Mouse (Mus musculus) gonadal fat pad, adult 2 months (tissue): ENCODE measurements around the gene Adamtsl1. TPM values are rescaled to one million over a fixed set of nuclear protein-coding genes. Genes with fewer than 3 reads are reported as not detected.

Experiments used
- DNase-seq: peaks from one replicate; pipeline ENCODE4 v3.0.0-alpha.2; 2012; ENCODE audit warnings: low read depth
- polyA plus RNA-seq: library from polyadenylated mRNA; depleted of rRNA; stranded (reverse); fragments of >200 nt; gene quantifications from 2 replicates; pipeline ENCODE4 v1.2.3, GENCODE M21; 2012

Adamtsl1 gene
- polyA plus RNA-seq, 1 experiment = 17.9 TPM

DNA sequence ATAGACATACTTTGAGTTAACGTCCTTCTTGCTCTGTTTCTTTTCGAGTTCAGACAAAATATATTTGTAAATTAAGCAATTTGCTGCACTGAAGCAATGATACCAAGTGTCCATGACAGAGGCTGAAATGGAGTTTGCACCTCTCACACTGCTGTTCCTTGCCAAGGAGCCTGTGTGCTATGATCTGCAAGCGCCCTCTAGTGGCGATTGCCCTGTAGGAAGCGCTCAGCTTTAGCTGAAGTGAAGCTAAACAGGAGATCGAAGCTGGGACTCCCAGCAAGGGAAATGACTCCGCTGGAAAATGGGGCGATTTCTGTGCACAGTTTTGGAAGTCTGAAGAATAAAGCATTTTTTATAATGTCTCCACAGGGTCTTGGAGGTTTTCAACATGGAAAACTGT is 287.8 kb downstream of the Adamtsl1 start:
- DNase-seq = peak; percentile 24

DNA sequence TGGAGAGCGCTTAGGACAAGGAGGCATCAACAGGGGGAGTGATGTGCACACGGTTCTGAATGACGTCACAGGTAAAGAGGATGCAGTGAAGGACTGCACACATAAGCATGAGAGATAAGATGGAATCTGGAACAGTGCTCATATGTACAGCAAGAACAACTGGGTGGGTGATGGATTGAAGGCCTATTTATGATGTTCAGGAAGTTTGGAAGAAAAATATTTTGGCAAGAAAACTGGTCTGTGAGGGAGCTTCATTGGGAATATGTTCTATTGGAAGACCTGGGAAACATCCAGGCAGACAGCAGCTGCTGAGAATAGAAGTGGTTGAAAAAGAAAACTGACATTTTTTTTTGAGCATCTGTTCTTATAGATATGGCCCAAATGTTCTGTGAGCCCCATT is 300.4 kb downstream of the Adamtsl1 start:
- no peak for DNase-seq

DNA sequence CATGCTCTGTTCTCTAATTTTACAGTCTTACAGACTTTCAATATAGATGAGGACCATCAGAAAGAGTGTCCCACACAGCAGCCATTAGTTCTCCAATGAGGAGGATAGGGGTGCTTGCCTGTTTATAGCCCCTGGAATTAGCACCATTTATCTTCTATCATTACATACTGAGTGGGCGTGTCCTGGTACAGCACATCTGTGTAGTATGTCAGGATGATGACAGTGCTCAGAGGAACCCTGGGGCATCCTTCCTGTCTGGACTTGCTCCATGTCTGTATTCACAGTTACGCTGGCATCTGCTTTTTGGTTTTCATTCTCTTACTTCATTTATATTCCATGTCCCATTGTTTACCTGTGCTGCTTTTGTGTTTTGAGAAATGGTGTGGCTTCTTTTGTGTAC is 304.5 kb downstream of the Adamtsl1 start:
- no peak for DNase-seq

DNA sequence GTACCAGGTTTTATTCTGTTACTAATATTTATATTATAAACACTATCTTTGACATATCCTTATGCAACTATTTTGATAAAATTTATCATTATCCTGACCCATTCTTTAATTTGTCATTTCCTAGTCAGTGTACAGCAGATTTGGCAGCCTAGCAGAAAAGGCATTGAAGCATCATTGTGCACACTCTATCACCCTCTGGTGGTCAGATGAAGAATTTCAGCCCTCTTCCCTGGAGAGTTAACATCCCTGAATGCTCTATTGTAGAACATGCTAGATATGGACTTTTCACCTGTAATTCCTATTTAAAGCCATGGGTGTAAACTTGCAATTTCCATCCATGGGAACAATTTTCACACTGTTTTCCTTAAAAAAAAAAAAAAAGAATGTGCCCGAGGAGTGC is 305.2 kb downstream of the Adamtsl1 start:
- no peak for DNase-seq

DNA sequence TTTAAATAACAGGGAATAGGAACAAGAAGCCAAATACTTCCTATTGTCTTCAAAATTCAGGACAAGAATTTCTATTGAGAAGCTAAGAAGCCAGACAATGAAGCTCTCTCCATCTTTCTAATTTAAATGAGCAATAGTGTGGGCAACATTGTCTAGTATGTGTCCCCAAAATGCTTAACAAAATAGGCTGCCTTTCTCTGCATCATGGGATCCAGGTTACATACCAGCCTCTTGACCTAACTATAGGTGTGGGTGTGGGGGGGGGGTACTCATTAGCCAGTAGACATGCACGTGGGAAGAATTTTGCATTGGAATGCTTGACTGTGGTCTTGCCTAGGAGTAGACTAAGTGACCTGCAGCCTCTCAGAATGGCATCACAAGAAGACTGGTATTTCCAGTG is 305.9 kb downstream of the Adamtsl1 start:
- DNase-seq = no peak

DNA sequence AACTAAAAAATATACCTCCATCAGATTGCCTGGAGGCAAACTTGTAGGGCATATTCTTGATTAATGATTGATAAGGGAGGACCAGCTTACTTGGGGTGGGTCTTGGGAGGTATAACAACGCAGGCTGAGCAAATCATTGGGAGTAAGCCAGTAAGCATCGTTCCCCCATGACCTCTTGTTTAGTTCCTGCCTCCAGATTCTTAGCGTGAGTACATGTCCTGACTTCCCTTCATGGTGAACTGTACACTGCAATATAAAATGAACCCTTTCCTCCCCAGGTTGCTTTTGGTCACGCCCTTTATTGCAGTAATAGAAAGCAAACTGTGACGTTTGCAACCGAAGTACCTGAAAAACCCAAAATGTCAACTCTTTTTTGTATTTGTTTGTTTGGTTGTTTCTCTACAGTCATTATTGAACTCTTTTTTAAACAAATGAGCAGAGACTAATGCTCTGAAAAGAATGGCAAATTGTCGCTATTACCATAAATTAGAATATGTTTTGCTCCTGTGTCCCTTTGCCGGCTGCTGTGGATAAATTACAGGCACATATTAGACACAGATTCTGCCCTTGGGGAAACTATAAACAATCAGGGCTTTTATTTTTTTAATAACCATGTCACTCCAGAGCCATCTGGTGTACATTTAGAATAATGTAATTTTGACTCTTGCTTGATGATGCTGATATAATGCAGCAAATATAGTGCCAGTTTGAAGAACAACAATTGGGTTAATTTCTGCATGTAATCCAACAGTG is 310.2 kb downstream of the Adamtsl1 start:
- DNase-seq = no peak

- no peak for DNase-seq
These were observed 310.7 kb downstream of the Adamtsl1 start for GRCm38 (mm10) chr4:85824705-85825085.

DNA sequence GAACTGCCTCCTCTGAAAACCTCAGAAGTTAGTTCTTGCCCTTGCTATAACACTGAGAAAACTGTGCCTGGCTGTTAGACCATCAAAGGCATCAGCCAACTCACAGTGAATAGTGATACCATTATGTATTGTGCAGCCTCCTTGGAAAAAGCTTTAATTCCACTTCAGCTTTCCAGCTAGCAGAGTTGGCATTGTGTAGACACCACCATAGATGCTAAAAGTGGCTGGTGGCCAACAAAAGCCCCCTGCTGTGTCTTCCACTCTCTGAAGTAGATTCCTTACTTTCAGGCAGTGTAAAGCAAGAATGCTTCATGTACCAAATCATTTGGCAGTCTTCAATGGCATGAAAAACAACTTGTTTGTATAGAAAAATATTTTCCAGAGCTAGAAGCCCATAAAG is 323.1 kb downstream of the Adamtsl1 start:
- no peak for DNase-seq

DNA sequence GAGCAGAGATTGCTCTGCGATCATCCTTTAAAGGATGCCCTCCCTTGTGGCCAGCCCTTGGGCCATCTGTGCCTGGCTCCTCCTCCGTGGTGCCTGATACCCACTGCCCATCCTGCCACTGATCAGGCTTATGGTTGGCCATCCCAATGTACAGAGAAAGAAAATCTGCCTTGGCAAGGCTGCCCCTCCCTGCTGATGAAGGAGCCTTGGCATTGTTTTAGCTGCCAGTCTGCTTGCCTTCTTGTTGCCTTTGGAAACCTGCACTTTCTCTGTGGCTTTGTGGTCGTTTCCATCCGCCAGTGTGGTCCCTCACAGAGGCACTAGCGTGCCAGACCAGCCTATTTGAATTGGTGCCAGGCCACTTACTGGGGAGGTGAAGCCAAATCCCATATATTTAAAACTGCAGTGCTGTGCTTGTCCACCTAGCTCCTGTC is 323.6 kb downstream of the Adamtsl1 start:
- no peak for DNase-seq

- DNase-seq = no peak
These were observed 324.1 kb downstream of the Adamtsl1 start for GRCm38 (mm10) chr4:85838031-85838430.

GRCm38 (mm10) chr4:85842113-85842512 is 328.1 kb downstream of the Adamtsl1 start:
- no peak for DNase-seq

- no peak for DNase-seq
These were observed 330.4 kb downstream of the Adamtsl1 start for GRCm38 (mm10) chr4:85844381-85844780.

GRCm38 (mm10) chr4:85845931-85846330 is 332.0 kb downstream of the Adamtsl1 start:
- DNase-seq = no peak

- no peak for DNase-seq
These were observed 339.4 kb downstream of the Adamtsl1 start for GRCm38 (mm10) chr4:85853401-85853800.

DNA sequence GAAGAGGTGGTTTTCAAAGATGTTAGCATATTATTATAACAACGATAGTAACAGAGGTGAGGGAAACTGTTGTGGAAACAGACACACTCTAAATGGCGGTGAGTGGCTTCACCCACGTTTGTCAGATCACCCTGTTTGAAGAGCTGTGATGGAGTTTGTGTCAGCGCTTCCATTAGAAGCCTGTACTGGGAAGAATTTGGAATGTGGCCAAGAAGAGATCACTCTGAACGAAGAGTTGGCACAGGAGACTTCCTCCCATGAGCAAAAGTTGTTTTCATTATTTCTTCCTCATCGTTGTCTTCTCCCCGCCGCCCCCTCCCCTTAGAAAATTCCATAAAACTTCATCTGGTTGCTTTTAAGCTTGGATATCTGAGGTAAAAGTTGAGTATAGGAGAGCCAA is 340.5 kb downstream of the Adamtsl1 start:
- no peak for DNase-seq

DNA sequence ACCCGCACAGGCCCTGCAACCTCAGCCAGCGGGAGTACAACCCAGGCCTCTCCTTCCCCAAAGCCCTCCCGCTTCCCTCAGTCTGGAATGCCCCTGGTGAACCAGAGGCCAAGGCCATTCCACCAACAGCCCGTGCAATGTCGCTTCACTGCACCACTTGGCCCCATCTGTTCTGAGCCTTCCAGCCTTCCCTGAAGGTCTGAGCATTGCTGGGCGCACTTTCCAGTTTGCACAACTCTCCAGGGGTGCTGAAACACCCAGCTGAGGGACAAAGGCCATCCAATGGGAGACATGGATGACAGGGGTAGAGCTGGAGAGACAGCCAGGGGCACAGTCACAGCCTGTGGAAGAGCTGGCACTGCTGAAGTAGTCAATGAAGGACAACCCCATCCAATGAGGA is 365.4 kb downstream of the Adamtsl1 start:
- no peak for DNase-seq

GRCm38 (mm10) chr4:85881318-85881717 is 367.3 kb downstream of the Adamtsl1 start:
- DNase-seq = no peak

DNA sequence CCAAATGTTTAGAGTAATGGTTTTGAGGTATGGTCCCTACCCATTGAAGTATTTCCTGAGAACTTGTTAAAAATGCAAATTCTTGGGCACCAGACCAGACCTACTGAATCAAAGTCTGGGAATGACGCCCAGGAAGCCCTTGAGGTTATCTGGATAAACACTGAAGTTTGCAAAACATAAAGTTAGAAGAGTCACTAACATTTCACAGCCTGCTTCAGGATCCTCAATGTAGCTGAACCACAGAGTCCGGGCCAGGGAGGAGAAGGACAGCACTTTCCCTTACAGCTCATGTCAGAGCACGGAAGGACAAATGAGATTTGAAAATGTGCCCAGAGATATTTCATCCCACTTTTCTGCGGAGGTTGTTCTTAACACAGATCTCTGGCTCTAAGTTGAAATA is 370.1 kb downstream of the Adamtsl1 start:
- DNase-seq = no peak

GRCm38 (mm10) chr4:85889877-85890598 is 376.1 kb downstream of the Adamtsl1 start:
- DNase-seq = no peak

DNA sequence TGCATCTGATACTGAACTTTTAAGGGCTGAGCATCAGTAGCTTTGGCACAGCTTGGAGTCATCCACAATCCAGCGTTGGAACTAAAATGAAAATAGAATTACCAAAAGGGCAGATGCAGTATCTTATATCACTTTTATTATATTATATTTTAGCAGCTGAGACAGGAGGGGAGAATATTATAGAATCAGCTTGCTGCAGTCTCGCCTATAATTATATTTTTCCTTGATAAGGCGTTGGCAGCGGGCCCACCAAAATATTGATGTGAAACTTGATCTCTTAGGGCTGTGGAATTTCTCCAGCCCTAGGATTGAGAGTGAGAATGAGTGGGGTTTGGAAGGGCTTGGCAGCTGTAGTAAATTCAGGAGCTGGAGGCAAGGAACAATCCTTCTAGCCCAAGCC is 387.3 kb downstream of the Adamtsl1 start:
- DNase-seq = no peak

DNA sequence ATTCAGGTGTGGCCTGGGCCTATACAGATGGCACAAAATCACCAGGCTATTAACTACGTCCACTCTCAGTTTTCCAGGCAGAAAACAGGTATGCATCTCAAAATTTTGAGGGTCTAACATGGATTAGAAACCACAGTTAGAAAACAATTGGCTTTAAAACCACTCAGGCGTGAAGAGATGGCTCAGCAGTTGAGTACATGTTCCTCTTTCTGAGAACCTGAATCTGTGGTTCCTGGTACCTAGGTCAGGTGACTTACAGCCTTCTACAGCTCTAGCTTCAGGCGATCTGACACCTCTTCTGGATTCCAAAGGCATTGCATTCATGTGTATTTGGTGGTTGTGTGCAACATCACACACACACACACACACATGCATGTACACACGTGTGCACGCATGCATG is 390.2 kb downstream of the Adamtsl1 start:
- DNase-seq = no peak

- DNase-seq = no peak
These were observed 402.1 kb downstream of the Adamtsl1 start for GRCm38 (mm10) chr4:85916034-85916433.

DNA sequence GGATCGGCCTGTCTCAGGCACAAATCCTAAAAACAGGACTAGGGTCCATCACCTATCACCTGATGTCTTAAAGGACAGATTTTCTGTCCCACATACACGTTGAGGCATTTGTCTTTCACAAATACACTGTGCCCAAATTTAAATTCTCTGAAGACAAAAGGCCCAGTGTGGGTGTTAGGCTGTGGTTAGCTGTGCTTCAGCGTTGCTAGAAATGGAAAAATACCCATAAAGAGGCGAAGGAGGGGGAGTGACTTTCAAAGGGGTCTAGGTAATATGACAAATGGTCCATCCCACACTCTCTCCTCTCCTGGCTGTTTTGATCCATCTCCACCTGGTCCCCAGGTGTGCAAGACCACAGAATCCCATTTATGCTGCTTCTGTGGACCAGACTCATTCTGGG is 404.4 kb downstream of the Adamtsl1 start:
- DNase-seq = no peak
